Mouse (Mus musculus): ENCODE results near the gene Sdccag8.
"Not testable (repeated sequence)": the region's sequence is repeated elsewhere in the genome, so short reads cannot be mapped to it uniquely, and the experiment has no call there.

Gene Sdccag8

DNA sequence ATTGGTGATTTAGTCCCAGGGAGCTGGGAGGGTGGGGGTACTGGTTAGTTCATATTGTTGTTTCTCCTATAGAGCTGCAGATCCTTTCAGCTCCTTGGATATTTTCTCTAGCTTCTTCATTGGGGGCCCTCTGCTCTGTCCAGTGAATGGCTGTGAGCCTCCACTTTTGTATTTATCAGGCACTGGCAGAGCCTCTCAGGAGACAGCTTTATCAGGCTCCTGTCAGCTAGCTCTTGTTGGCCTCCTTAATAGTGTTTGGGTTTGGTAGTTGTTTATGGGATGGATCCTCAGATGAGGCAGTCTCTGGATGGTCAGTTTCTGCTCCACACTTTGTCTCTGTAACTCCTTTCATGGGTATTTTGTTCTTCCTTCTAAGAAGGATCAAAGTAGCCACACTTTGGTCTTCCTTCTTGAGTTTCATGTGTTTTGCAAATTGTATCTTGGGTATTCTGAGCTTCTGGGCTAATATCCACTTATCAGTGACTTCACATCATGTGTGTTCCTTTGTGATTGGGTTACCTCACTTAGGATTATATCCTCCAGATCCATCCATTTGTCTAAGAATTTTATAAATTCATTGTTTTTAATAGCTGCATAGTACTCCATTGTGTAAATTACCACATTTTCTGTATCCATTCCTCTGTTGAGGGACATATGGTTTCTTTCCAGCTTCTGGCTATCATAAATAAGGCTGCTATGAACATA, 127.0 kb downstream of the Sdccag8 start:
- in situ Hi-C loops (cut with MboI), result not testable (repeated sequence)

DNA sequence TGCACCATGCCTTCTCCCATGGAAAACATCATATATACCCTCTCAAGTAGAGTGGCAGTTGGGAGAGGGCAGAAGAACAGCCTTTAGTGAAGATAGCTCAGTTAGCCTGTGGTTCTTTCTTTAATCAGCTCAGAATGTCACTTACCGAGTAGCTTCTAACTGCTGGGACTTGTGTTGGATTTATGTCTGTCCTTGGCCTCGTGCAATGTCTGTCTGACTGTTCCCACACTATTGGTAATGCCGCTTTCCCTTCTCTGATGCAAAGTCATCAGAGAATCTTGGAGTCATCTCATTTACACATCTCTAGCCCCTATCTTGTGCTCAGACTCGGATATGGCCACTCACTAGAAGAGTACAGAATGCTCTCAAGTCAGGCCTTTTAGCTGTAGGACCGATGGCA, 128.7 kb downstream of the Sdccag8 start:
- in situ Hi-C loops (cut with MboI), result no loop called here

DNA sequence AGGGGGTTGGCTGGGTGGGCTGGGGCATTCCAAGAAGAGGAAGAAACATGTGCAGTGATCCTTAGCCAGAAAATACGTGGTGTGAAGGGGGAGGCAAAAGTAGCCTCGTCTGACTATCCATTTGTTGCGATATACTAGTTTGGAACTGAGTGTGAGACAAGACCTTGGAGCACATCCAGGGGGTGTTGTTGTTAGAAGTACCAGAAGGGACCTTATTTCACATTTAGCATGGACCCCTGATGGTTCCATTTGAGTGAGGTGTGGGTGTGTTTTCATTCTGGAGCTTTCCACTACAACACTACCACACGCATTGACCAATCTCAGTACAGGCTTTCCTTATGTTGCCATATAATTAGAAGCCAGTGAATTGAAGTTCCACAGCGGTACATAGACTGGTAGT, 129.5 kb downstream of the Sdccag8 start:
- in situ Hi-C loops (cut with MboI), result no loop called here

DNA sequence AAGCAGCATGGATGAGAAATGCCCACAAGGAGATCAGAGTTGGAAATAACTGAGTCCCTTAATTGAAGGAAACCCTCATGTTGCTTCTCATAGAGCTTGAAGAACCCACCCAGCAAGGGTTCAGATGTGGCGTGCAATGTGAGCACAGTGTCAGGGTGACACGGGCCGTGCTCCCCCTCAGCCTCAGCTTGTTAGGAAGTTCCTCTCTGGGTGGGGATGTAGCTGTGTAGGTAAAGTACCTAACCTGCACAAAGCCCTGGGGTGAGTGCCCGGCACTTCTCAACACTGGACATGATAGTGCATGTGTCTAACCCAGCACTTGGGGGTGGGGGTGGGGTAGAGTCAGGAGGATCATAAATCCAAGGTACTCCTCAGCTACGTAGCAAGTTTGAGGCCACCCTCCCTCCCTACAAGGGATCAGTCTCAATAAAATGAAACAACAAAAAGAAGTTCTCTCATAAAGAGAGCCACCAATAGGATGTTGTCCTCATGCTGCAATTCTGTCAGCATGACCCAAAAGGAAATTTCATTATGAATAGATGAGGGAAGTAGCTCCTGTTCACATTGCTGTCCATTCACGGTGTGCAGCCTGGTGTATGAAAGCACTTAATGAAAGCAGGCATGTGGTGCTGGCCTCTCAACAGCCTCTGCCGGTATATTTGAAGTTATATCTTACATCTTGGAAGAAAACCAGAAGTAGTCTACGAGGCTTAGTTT, 130.2 kb downstream of the Sdccag8 start:
- in situ Hi-C loops (cut with MboI), result no loop called here

DNA sequence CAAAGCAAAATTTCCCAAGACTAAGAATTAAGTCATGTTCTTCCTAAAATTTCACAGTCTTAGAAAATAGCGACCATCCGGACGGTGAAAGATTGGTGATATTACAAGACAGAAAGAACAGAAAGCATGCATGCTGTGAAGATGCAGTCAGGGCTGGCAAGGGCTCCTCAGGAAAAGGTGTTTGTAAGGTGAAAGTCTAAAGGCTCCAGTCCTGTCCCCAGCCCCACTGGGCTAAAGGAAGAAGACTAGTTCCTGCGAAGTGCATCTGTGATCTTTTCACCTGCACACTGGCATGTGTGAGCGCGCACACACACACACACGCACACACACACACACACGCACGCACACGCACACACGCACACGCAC, 130.7 kb downstream of the Sdccag8 start:
- in situ Hi-C loops (cut with MboI), result no loop called here

DNA sequence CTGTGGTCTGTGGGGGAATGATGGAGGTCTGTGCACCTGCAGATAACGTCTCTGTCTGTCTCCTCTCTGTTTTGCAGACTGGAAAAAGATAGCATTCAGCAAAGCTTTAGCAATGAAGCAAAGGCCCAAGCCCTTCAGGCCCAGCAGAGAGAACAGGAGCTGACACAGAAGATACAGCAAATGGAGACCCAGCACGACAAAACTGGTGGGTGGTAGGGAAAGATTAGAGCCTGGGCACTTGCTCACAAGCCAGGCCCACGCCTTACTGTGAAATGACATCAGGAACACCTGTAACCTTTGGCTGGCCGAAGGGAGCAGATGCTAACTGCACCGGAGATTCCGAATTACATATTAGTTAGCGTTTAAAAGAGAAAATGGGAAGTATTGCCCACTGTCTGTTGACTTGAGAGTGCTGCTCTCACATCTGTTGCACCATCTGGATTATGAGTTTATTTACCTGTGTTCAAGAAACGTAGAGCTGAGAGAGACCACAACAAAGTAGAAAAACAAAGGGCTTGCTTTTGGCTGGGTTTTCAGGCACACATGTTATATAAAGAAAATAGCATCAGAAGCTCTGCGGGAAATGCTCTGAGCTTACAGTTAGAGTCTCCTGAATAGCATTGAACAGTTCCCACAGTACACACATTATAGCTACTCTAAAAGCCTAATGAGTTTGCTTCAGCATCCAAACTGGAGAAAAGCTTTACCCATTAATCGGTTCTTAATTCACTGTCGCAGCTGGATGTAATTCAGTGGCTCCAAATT, 131.8 kb downstream of the Sdccag8 start:
- in situ Hi-C loops (cut with MboI), result no loop called here

DNA sequence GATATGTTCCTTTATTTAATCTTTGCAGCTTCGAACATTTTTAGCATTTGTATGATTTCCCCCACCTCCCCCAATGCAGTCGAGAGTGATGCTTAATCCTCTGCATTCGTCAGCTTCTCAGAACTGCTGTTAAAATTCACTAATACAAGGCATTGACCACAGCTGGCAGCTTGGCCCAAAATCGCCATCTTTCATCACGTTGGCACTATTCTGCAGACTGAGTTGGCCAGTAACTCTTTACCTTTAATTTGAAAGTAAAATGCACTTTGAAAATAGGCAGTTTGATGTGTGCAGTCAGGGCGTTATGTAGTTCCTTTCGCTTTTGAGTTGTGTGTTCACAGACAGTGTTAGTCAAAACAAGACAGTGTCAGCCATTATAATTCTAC, 132.3 kb downstream of the Sdccag8 start:
- in situ Hi-C loops (cut with MboI), result no loop called here

DNA sequence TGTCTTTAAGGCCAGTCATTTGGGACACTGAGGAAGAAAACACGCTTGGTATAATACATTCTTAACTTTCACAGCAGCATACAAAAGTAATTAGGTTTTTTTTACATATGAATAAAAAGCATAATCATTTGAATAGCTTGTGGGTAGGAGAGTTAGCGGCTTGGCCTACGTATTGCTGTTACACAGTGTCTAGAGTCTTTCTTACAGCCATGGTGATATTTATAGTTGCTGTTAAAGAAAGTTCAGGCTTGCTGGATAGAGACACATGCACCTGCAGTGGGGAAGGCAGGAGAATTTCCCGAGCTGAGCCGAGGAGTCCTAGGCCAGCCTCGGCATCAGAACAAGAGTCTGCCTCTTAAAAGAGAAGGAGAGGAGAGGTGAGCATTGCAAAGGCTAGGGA, 134.4 kb downstream of the Sdccag8 start:
- in situ Hi-C loops (cut with MboI), result no loop called here

DNA sequence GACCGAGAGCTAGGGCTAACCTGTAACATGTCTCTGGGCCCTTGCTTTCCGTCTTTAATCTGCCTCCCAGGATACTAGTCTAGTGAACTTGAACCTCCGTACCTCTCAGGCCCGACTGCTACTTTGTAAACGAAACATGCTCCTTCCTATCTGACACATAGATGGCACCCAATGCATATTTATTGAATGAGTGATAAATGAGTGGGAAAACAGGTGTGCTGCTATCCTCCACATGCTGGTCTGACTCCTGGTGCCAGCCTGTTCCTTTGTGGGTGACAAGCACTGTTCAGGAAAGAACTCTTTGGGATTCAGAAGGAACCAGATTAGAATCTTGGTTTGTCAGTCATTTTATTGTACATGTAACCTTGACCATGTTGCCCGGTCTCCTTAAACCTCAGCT, 134.9 kb downstream of the Sdccag8 start:
- in situ Hi-C loops (cut with MboI), result no loop called here

DNA sequence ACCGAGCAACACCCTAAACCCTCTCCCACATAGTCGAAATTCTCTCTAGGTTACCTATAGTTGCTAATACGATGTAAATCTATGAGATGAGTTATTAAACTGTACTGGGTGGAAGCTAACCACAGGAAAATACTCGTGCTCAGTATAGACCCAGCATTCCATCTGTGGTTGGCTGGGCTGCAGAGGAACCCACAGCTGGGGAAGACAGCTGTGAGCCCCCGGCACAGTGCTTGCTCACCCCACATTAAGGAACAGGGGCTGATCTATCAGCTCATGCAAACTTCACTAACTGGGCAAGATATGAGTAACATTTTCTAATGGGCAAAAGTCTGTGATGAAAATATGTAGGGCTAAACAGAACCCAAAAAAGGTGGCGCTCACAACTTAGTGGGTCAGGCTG, 135.6 kb downstream of the Sdccag8 start:
- in situ Hi-C loops (cut with MboI), result no loop called here

DNA sequence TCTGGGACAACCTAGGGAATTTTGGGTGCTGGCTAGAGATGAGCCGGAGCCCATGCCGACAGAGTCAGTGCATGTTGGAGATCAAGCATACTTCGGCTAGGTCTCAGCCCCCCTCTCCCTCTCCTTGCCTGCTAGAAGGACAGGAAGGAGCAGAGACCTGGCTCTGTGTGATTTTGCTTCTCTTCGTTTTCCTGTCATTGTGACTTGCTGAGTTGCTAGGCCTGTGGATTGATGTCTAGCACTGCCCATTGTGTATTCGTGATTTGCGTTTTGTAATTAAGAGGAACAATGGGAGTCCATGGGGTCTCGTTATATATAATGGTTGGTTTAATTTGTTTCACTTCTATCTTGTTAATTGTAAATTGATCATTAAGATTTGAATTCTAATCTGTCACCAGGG, 137.4 kb downstream of the Sdccag8 start:
- in situ Hi-C loops (cut with MboI), result no loop called here

DNA sequence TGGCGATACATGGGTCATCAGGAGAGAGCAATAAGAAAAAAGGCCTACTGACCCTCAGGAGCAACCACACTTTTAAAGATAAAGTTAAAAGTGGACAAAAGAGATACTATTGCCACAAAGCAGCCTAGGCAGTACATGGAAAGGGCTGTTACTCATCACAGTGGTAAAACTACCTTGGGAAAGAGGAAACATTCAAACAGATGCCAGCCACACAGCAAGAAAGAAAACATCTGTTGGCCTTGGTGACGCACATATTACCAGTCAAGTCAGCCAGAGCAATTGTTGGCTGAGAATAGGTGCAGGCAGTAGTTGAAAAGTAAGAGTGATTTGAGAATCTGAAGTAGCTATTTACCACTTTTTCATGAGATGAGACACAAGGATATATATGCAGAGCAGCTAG, 143.9 kb downstream of the Sdccag8 start:
- in situ Hi-C loops (cut with MboI), result no loop called here

DNA sequence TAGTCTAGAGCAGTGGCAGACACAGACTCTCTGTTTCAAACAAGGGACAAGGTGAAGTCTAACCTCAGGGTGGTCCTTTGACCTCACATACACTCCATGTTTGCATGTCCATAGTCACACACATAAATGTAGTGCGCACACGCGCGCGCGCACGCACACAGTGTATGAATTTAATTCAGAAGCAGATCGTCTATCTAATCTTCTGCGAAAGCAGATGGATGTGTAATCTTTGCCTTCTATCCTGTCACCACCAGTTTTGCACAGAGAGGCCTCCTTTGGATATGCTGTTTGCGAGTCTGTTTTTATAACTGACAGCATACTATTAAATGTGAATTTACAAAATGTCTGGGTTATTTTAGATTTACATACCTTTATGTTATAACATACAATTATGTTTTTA, 147.3 kb downstream of the Sdccag8 start:
- in situ Hi-C loops (cut with MboI), result no loop called here

DNA sequence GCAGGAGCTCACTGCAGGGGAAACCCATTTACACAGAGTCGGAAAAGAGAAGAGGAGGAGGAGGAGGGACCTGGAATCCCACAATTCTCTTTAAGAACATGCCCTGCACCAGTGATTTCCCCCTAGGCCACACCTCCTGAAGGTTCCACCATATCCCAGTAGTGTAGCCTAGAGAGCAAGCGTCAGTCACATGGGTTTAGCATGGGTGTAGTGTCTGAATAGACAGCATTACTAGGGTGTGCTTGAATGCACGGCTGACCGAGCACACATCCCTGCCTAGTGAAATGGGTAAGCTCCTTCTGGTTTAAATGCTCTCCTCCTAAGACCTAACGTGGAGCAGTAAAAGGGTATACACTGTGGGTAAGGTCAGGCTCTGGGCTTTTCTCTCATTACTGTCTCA, 148.4 kb downstream of the Sdccag8 start:
- in situ Hi-C loops (cut with MboI), result no loop called here

DNA sequence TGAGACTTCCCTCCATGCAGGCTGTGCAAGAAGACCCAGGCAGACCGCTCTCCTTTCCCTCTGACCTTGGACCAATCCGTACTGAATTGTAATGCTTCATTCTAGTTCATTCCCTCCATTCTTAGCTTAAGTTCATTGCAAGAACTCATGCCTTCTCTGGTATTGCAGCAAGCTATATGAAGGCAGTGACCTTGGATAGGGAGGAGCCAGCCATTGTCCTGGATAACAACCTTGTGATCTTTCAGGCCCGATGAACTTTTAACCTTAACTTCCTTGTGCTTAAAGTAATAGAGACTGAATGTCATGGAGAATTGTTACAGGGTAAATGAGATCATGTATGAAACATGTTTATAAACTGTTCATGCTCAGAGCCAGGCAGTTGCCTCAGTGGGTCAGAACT, 152.8 kb downstream of the Sdccag8 start:
- in situ Hi-C loops (cut with MboI), result no loop called here

DNA sequence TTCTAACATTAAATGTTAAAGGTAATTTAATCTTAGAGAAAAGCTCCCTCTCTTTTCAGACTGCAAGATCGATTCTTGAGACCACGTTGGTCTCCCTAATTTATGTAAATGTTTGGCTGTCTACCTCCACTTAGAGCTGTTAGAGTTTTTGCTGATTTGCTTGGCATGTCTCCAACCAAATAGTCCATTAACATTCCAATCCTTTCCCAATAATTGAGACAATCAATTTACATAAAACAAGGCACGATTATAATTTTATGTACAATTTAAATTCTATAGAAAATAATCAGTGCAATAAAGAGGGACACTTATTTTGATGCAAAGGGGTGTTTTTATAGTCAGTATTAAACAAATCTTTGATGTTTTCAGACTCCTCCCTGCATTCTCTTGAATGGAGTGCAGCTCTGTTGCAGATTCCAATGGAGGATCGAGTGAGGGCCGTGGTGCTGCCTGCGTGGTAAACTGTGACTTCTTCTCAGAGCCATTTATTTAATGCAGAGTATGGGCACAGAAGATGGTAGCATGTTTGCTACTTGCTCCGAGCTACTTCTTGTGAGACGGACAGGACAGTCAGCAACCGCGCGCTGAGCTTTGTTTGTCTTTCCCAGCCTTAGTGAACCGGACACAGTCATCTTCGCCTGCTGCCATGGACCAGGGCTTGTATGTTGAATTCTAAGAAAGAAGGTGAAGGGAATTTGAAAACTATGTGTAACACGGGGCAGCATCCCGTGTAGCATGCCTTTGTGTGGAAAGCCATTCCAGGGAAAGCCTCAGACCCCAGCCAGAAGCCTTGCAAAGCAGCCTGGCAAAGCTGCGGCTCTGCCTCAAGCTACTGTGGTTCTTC, 156.4 kb downstream of the Sdccag8 start:
- in situ Hi-C loops (cut with MboI), result no loop called here

DNA sequence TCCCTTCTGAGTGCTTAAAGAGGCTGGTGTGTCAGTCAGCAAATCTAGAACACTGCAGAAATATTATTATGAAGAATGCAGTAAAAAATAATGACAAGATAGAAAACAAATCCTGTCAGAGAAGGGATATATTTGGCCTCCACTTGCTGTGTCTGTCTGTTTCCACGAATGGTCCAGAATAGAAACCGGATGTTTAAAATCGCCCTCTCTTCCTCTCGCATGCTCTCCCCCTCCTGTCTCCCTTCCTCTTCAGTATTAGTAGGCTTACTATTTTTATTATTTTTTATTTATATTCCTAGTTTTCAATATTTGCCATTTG, 157.0 kb downstream of the Sdccag8 start:
- in situ Hi-C loops (cut with MboI), result no loop called here

DNA sequence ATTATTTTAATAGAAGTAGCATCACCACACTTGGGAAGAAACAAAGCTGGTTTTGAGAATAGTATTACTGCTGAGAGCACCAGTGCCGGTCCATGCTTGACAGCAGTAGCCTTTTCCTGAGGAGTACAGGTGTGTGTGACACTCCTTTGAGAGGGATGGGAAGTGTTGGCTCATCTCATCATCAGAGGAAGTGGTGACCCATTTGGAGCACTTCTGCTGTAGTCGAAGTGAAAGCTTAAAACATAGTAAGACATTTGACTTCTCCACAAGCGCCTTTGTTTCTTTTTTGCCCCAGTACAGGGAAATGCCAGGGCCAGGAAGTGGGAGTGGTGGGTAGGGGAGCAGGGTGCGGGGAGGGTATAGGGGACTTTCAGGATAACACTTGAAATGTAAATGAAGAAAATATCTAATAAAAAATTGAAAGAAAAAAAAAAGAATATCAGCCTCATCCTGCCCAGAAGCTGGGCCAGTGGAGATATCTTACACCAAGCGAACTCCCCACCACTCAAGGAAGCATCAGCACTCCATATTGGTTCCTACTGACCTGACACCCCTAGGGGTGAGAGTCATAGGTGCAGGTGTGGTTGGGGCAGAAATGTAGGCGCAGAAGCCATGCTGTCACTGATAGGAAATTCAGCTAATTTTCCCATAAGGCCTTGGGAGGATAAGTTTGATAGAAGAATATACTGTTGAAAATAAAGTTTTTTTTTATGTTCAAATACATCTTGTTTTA, 159.1 kb downstream of the Sdccag8 start:
- in situ Hi-C loops (cut with MboI), result no loop called here

DNA sequence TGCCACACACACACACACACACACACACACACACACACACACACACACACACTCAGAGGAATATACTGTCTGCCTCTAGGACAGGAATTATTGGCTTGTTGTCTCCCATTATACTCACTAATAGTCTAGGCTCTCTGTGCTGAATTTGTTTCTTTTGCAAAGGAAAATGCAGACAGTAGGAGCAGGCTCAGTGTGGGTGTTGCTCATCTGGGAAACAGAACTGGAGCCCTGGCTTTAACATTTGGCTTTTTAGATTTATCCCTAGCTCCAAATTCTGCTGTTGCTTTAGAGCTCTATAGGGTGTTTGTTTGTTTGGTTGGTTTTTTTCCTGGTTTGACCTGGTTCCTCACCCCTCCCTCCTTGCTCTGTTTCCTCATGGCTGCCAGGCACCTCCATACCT, 164.8 kb downstream of the Sdccag8 start:
- in situ Hi-C loops (cut with MboI), result no loop called here

DNA sequence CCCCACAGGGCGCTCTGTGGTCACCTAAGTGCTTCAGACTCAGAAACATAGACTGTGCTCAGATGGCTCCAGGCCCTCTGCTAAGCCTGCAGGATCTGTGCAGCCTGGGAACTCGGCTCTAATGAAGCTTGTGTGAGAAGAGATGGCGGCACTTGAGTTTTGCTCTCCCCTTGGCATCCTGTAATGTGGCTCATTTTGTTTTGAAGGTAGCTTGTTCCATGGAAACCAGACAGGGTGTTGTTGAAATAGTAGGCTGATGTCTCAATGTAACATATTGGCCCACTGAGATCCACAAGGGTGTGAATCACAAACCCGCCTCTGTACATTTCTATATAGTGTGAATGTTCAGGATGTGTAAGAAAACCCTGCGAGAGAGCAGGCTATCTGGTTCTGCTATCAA, 165.7 kb downstream of the Sdccag8 start:
- in situ Hi-C loops (cut with MboI), result no loop called here

DNA sequence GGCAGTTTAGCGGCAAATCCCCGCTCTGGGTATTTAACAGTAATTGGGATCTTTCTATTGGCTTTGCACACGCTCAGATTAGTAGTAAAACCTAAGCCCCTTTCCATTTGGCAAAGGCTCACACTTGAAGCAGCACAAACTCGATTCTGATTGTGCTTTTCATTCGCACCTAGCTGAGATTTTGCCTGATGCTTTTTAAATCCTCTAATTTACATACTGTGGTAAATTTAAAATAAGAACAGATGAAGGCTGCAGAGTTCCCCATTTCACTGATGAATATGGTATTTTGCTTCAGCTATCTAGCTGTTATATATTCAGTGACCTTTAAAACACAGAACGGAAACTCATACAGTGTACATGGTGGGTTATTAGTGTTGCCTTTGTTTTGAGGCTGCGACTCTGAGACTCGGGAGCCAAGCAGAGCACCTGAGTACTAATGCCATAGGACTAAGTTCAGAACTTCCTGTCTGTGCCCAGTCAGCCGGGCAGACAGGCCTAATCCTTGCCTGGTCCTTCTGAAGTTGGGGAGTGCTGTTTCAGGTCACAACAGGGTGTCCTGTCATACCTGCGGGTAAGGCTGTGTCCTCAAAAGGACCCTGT, 166.4 kb downstream of the Sdccag8 start:
- in situ Hi-C loops (cut with MboI), result no loop called here
